Mouse (Mus musculus) hindbrain, embryonic 13.5 days (tissue): ENCODE measurements at regions not wholly inside any gene's neighbourhood (a gene's known extent, or its start where the extent isn't known, plus 50 kb on each side); places are given as distances from the start of the nearest gene placed in this dataset.

ENCODE experiments used
- ATAC-seq: fragments of 200-750 bp; cut with Nextera tagmentation; 2 replicates; pipeline ENCODE4 v1.8.0; 2017; ENCODE audit warnings: moderate TSS enrichment; ENCODE audit not compliant: low FRiP score
- H3K27ac ChIP-seq: fragments of 300-500 bp; sonication (generic); 2 replicates; pipeline ENCODE4 v1.5.1; 2015; ENCODE audit warnings: inconsistent platforms, mild to moderate bottlenecking, moderate library complexity
- H3K27me3 ChIP-seq: fragments of 300-500 bp; sonication (generic); 2 replicates; pipeline ENCODE4 v1.6.1; 2015; ENCODE audit warnings: mild to moderate bottlenecking, inconsistent platforms
- H3K36me3 ChIP-seq: fragments of 300-500 bp; sonication (generic); 2 replicates; pipeline ENCODE4 v1.6.1; 2015; ENCODE audit warnings: mild to moderate bottlenecking, inconsistent platforms
- H3K4me1 ChIP-seq: fragments of 300-500 bp; sonication (generic); replicated peaks from 2 replicates; pipeline ENCODE4 v1.6.1; 2015; ENCODE audit warnings: inconsistent platforms
- H3K4me2 ChIP-seq: fragments of 300-500 bp; sonication (generic); 2 replicates; pipeline ENCODE4 v1.6.1; 2015; ENCODE audit warnings: inconsistent platforms, mild to moderate bottlenecking, moderate library complexity
- H3K4me3 ChIP-seq: fragments of 300-500 bp; sonication (generic); 2 replicates; pipeline ENCODE4 v1.5.1; 2015; ENCODE audit warnings: mild to moderate bottlenecking, inconsistent platforms
- H3K9ac ChIP-seq: fragments of 300-500 bp; sonication (generic); 2 replicates; pipeline ENCODE4 v1.6.1; 2015; ENCODE audit warnings: mild to moderate bottlenecking, inconsistent platforms
- H3K9me3 ChIP-seq: fragments of 300-500 bp; sonication (generic); 2 replicates; pipeline ENCODE4 v1.6.1; 2016; ENCODE audit warnings: inconsistent platforms
- WGBS: fragments of 180-500 bp; shearing (Covaris S2); methylation state at CpG from one replicate; pipeline ENCODE4 v1.1.7; 2015; 5-methylcytosine and 5-hydroxymethylcytosine counted together

- WGBS: 73% methylated on average over 6 of the region's 6 CpGs
- Histone ChIP-seq H3K27me3 (no peaks in the 10 kb centered on the region), H3K27ac (no peak overlapping the region), H3K4me2 (no peak overlapping the region), H3K4me3 (no peak overlapping the region), H3K9ac (no peak overlapping the region), H3K36me3 (no peaks in the 10 kb centered on the region), H3K9me3 (no peaks in the 10 kb centered on the region), H3K4me1 (peaks cover 12% of the 10 kb centered on the region; the same call in 1 of the 2 replicates)
- ATAC-seq: no peak
These were observed 633.8 kb upstream of the Cdh5 start for GRCm38 (mm10) chr8:103467536-103468160.

DNA sequence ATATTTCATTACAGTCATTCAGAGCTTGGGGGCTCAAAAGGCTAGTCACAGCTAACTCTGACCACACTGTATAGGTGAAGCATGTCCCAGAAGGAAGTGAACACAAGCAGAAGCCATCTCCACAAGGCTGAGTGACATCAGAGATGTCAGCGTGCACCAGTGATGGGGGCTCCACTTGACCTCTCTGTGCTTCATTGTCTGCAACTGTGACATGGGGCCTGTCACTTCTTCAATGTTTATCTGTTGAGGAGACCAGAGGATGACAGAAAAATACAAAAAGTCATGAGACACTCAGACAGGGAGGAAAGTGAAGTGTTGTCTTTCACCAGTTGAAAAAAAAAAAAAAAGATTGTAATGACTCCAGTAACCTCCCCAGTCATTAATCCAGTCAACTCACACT is 632.4 kb upstream of the Cdh5 start:
- Histone ChIP-seq H3K27me3 (no peaks in the 10 kb centered on the region), H3K9me3 (no peaks in the 10 kb centered on the region), H3K9ac (no peak overlapping the region), H3K4me1 (peaks cover 11% of the 10 kb centered on the region; the same call in 1 of the 2 replicates), H3K27ac (no peak overlapping the region), H3K4me2 (no peak overlapping the region), H3K36me3 (no peaks in the 10 kb centered on the region), H3K4me3 (no peak overlapping the region)
- 61% methylated on average over 1 of the region's 1 CpGs for WGBS
- no peak for ATAC-seq

GRCm38 (mm10) chr8:103470316-103470715 is 631.1 kb upstream of the Cdh5 start:
- H3K27ac ChIP-seq: no peak overlapping the region
- H3K4me3 ChIP-seq: no peak overlapping the region
- H3K4me2 ChIP-seq: no peak overlapping the region
- no peaks in the 10 kb centered on the region for H3K27me3 ChIP-seq
- H3K9me3 ChIP-seq: no peaks in the 10 kb centered on the region
- ATAC-seq: no peak
- no peaks in the 10 kb centered on the region for H3K36me3 ChIP-seq
- H3K4me1 ChIP-seq: no peaks in the 10 kb centered on the region; the same call in 1 of the 2 replicates
- H3K9ac ChIP-seq: no peak overlapping the region
- 76% methylated on average over 4 of the region's 4 CpGs for WGBS

GRCm38 (mm10) chr8:103475816-103476797 is 625.3 kb upstream of the Cdh5 start:
- Histone ChIP-seq H3K4me3 (no peak overlapping the region), H3K36me3 (no peaks in the 10 kb centered on the region), H3K27ac (no peak overlapping the region), H3K4me1 (no peaks in the 10 kb centered on the region), H3K9me3 (no peaks in the 10 kb centered on the region), H3K27me3 (no peaks in the 10 kb centered on the region), H3K9ac (no peak overlapping the region), H3K4me2 (no peak overlapping the region)
- ATAC-seq: no peak
- WGBS: 74% methylated on average over 12 of the region's 12 CpGs

- Histone ChIP-seq H3K27ac (no peak overlapping the region), H3K36me3 (no peaks in the 10 kb centered on the region), H3K4me3 (no peak overlapping the region), H3K9me3 (no peaks in the 10 kb centered on the region), H3K4me2 (no peak overlapping the region), H3K27me3 (no peaks in the 10 kb centered on the region), H3K4me1 (peaks cover 8% of the 10 kb centered on the region), H3K9ac (peak overlapping the region; percentile 25; the same call in 1 of the 2 replicates)
- 13% methylated on average over 6 of the region's 6 CpGs for WGBS
- ATAC-seq: peak; percentile 61; the same call in 1 of the 2 replicates
These were observed 619.2 kb upstream of the Cdh5 start for GRCm38 (mm10) chr8:103482033-103482720.

DNA sequence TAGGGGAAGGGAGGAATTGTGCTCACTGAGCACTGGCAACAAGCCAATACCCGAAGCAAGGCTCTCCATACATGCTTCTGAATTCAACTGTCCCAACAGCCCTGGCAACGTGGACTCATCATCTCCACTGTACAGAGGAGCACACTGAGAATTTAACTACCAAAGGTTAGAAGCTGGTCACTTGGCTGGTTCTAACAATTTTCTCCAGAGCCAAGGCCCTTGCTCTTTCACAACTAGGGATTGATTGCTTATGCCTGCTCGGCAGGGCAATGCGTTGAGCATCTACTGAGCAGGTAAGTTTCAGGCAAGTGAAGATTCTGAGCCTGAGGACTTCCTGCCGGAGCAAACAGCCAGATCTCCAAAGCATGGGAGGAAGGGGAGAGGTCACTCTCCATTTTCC is 616.0 kb upstream of the Cdh5 start:
- Histone ChIP-seq H3K27me3 (no peaks in the 10 kb centered on the region), H3K4me2 (no peak overlapping the region), H3K9ac (no peak overlapping the region), H3K27ac (no peak overlapping the region), H3K9me3 (no peaks in the 10 kb centered on the region), H3K4me1 (peaks cover 8% of the 10 kb centered on the region), H3K4me3 (no peak overlapping the region), H3K36me3 (no peaks in the 10 kb centered on the region)
- ATAC-seq: no peak
- 91% methylated on average over 5 of the region's 5 CpGs for WGBS

GRCm38 (mm10) chr8:103489411-103489810 is 612.0 kb upstream of the Cdh5 start:
- no peak overlapping the region for H3K4me3 ChIP-seq
- no peak overlapping the region for H3K4me2 ChIP-seq
- no peaks in the 10 kb centered on the region for H3K36me3 ChIP-seq
- H3K9ac ChIP-seq: no peak overlapping the region
- ATAC-seq: no peak
- WGBS: 84% methylated on average over 3 of the region's 3 CpGs
- H3K27ac ChIP-seq: no peak overlapping the region
- no peaks in the 10 kb centered on the region for H3K9me3 ChIP-seq
- H3K4me1 ChIP-seq: no peaks in the 10 kb centered on the region
- H3K27me3 ChIP-seq: no peaks in the 10 kb centered on the region

DNA sequence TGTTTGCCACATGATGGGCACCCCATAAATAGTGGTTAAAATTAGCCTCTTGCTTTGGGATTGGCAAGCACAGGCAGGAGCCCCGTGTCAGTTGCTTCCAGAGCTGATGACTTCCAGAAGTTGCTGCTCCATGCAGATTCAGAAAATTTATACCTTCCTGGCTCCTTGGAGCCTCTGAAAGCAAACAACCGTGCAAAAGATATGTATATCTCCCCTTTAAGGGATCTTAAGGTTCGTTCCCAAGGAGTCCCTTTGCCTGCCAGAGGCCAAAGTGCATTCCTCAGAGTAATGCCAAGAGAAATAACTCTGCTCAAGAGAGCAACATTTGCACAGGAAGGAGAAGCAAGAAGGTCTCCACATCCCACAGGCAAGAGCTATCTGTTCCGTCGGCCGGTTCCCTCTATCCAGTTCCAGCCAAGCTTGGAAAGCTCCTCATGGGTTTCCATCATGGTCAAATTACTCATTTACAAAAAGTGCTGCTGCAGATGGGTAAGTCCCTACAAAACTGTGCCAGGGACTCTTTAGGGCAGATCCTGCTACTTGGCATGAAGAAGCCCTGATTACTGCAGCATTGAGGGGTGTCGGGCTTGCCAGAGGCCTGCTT is 608.4 kb upstream of the Cdh5 start:
- H3K4me3 ChIP-seq: no peak overlapping the region
- H3K4me2 ChIP-seq: no peak overlapping the region
- no peak overlapping the region for H3K27ac ChIP-seq
- no peak for ATAC-seq
- H3K9ac ChIP-seq: no peak overlapping the region
- H3K4me1 ChIP-seq: no peaks in the 10 kb centered on the region
- WGBS: 84% methylated on average over 7 of the region's 7 CpGs
- no peaks in the 10 kb centered on the region for H3K27me3 ChIP-seq
- no peaks in the 10 kb centered on the region for H3K9me3 ChIP-seq
- H3K36me3 ChIP-seq: no peaks in the 10 kb centered on the region

DNA sequence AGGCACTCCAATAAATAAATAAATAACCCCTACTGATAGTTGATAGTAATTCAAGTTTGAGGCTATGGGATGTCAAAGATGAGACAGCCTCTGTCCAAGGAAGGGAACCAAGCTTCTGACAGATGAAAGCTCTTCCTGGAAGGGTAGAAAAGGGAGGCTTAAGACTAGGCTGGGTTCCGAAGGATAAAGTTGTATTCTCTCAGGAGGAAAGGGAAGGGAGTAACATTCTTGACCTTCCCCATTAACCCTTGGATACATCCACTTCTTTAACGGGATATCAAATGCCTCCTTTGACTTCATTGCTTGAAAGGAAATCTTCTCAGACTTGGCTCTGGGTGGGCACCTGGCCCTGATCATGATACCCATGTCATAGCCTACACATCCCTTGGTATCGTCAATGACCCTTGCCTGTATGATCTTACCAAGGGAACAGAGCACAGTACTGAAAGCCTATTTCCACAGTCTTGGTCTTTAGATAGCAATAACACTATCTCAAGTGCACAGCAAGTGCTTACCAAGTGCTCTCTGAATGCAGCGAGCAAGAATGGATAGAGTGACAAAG is 607.4 kb upstream of the Cdh5 start:
- H3K27me3 ChIP-seq: no peaks in the 10 kb centered on the region
- ATAC-seq: no peak
- WGBS: 93% methylated on average over 4 of the region's 4 CpGs

DNA sequence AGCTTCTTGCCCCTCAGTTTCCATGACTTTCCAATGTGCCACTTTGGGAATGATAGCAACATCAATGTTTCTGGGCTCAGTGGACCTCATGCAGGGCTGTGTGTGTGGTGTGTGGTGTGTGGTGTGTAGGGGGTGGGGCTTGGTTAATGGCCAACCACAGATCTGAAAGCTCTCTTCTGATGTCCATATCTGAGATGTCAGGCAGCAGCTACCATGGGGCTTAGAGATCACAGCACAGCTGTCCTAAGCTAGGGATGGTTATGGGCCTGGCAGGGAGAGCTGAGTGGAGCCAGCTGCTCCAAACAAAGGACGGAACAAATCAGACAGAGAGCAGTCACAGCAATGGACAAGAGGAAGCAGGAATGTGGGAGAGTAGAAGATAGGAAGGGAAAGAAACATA is 606.8 kb upstream of the Cdh5 start:
- Histone ChIP-seq H3K27me3 (no peaks in the 10 kb centered on the region), H3K4me1 (no peaks in the 10 kb centered on the region), H3K4me3 (no peak overlapping the region), H3K27ac (no peak overlapping the region), H3K36me3 (no peaks in the 10 kb centered on the region), H3K4me2 (no peak overlapping the region), H3K9me3 (no peaks in the 10 kb centered on the region), H3K9ac (no peak overlapping the region)
- 81% methylated on average over 1 of the region's 1 CpGs for WGBS
- no peak for ATAC-seq

More for the DNA sequence above, 607.4 kb upstream of the Cdh5 start:
- H3K4me1 ChIP-seq: no peaks in the 10 kb centered on the region
- H3K27ac ChIP-seq: no peak overlapping the region
- H3K4me3 ChIP-seq: no peak overlapping the region
- no peak overlapping the region for H3K4me2 ChIP-seq
- H3K9me3 ChIP-seq: no peaks in the 10 kb centered on the region
- no peaks in the 10 kb centered on the region for H3K36me3 ChIP-seq
- no peak overlapping the region for H3K9ac ChIP-seq

DNA sequence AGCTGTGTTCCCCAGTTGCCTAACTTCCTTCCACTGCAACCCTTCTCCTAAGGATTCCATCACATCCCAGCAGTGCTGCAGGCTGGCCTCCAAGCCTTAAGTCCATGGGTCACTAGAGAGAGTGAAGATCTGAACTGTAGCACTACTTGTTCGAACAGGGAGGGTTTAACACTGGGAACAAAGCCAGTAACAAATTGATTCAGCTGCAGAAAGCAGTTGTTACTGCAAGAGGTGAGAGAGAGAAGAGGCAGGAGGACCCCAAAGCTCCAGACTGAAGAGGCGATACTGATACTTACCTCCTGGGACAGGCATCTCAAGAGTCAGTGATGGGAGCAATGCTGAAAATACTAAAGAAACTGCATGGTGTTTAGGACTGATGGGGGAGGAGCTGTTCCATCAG is 600.1 kb upstream of the Cdh5 start:
- Histone ChIP-seq H3K9ac (no peak overlapping the region), H3K4me2 (no peak overlapping the region), H3K9me3 (no peaks in the 10 kb centered on the region), H3K36me3 (no peaks in the 10 kb centered on the region), H3K27me3 (no peaks in the 10 kb centered on the region), H3K4me3 (no peak overlapping the region), H3K4me1 (peaks cover 8% of the 10 kb centered on the region), H3K27ac (no peak overlapping the region)
- WGBS: 76% methylated on average over 2 of the region's 2 CpGs
- ATAC-seq: no peak
